Mouse (Mus musculus) forebrain, embryonic 15.5 days (tissue): Measurements from ENCODE around the gene Rgs9bp. TPM values are rescaled to one million over a fixed set of nuclear protein-coding genes. Genes with fewer than 3 reads are reported as not detected.
"Not testable (repeated sequence)": the region's sequence is repeated elsewhere in the genome, so short reads cannot be mapped to it uniquely, and the experiment has no call there.

Experiments used
- ATAC-seq: fragments of 200-750 bp; cut with Nextera tagmentation; replicated peaks from 2 replicates; pipeline ENCODE4 v1.8.0; 2017; ENCODE audit warnings: mild to moderate bottlenecking, moderate TSS enrichment, moderate library complexity
- H3K27ac ChIP-seq: fragments of 300-500 bp; sonication (generic); replicated peaks from 2 replicates; pipeline ENCODE4 v1.5.1; 2015; ENCODE audit warnings: mild to moderate bottlenecking, inconsistent platforms
- H3K27me3 ChIP-seq: fragments of 300-500 bp; sonication (generic); 2 replicates; pipeline ENCODE4 v1.6.1; 2015; ENCODE audit warnings: inconsistent platforms
- H3K36me3 ChIP-seq: fragments of 300-500 bp; sonication (generic); 2 replicates; pipeline ENCODE4 v1.6.1; 2015; ENCODE audit warnings: mild to moderate bottlenecking, inconsistent platforms
- H3K4me1 ChIP-seq: fragments of 300-500 bp; sonication (generic); 2 replicates; pipeline ENCODE4 v1.6.1; 2015; ENCODE audit warnings: inconsistent platforms
- H3K4me2 ChIP-seq: fragments of 300-500 bp; sonication (generic); replicated peaks from 2 replicates; pipeline ENCODE4 v1.6.1; 2015; ENCODE audit warnings: mild to moderate bottlenecking, inconsistent platforms
- H3K4me3 ChIP-seq: fragments of 300-500 bp; sonication (generic); 2 replicates; pipeline ENCODE4 v1.5.1; 2015; ENCODE audit warnings: mild to moderate bottlenecking, inconsistent platforms
- H3K9ac ChIP-seq: fragments of 300-500 bp; sonication (generic); replicated peaks from 2 replicates; pipeline ENCODE4 v1.6.1; 2015; ENCODE audit warnings: mild to moderate bottlenecking, inconsistent platforms
- H3K9me3 ChIP-seq: fragments of 300-500 bp; sonication (generic); 2 replicates; pipeline ENCODE4 v1.6.1; 2016; ENCODE audit warnings: inconsistent platforms
- WGBS: fragments of 180-500 bp; shearing (Covaris S2); methylation state at CpG from one replicate; pipeline ENCODE4 v1.1.7; 2015; ENCODE audit warnings: mixed read lengths; 5-methylcytosine and 5-hydroxymethylcytosine counted together
- polyA plus RNA-seq: library from polyadenylated mRNA; unstranded; fragments of >200 nt; fragmentation: Nextera tagmentation; extraction: Ambion mirVana; gene quantifications from 2 replicates; pipeline ENCODE4 v1.2.1, GENCODE M21; 2015

Gene Rgs9bp
- polyA plus RNA-seq, 1 experiment from 2014 or later = 0.08 TPM

- WGBS = 23% methylated on average over 4 of the region's 4 CpGs
- no peak for ATAC-seq
- Histone ChIP-seq H3K4me3 (no peak overlapping the region), H3K4me1 (peaks cover 10% of the 10 kb centered on the region), H3K9ac (no peak overlapping the region), H3K4me2 (no peak overlapping the region), H3K36me3 (no peaks in the 10 kb centered on the region), H3K9me3 (no peaks in the 10 kb centered on the region), H3K27me3 (peaks cover 31% of the 10 kb centered on the region), H3K27ac (no peak overlapping the region)
Observed at GRCm38 (mm10) chr7:35579849-35580248, 5.5 kb downstream of the Rgs9bp start.

DNA sequence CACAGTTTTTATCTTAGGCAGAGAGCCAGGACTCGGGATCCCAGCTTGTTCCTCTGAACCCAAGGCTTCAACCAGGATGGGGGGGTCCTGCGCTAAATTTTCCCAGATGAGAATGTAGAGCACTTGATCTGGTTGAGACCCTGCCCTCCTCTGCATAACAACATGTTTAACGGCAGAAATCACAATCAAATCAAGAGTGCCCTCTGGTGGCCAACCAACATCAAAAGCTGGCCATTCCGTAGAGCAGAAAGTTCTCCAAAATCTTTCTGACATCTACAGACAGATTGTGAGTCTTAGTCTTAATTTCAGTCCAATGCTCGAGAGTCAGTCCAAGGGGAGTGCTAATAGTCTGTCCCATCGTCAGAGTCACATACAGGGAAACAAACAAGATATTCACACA lies 14.5 kb downstream of the Rgs9bp start:
- not testable (repeated sequence) for H3K36me3 ChIP-seq, H3K4me1 ChIP-seq, H3K9ac ChIP-seq, H3K27me3 ChIP-seq, ATAC-seq, H3K4me3 ChIP-seq, H3K4me2 ChIP-seq, H3K9me3 ChIP-seq, H3K27ac ChIP-seq
- WGBS = 17% methylated on average over 6 of the region's 6 CpGs

DNA sequence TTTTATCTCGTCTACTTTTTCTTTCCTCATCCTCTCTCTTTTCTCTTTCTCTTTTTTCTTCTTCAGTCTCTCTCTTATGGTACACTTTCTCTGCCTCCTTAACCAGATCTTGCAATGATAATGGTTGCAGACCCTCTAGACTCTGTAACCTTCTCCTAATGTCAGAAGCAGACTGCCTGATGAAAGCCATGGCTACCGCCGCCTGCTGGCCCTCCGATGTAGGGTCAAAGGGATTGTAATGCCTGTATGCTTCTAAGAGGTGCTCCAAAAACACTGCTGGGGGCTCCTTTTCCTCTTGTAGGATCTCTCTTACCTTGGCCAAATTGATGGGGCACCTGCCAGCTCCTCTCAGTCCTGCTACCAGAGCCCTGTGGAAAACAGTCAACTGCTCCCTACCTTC lies 15.7 kb downstream of the Rgs9bp start:
- not testable (repeated sequence) for H3K4me3 ChIP-seq, H3K4me1 ChIP-seq, ATAC-seq, H3K9ac ChIP-seq, H3K27ac ChIP-seq, H3K36me3 ChIP-seq, H3K9me3 ChIP-seq, H3K27me3 ChIP-seq, H3K4me2 ChIP-seq
- 89% methylated on average over 4 of the region's 4 CpGs for WGBS

- H3K9me3 ChIP-seq, H3K4me1 ChIP-seq, H3K27me3 ChIP-seq, H3K36me3 ChIP-seq, ATAC-seq, H3K9ac ChIP-seq, H3K27ac ChIP-seq, H3K4me2 ChIP-seq, H3K4me3 ChIP-seq: not testable (repeated sequence)
- WGBS = 75% methylated on average over 13 of the region's 13 CpGs
Observed at GRCm38 (mm10) chr7:35565965-35566364, 19.4 kb downstream of the Rgs9bp start.

DNA sequence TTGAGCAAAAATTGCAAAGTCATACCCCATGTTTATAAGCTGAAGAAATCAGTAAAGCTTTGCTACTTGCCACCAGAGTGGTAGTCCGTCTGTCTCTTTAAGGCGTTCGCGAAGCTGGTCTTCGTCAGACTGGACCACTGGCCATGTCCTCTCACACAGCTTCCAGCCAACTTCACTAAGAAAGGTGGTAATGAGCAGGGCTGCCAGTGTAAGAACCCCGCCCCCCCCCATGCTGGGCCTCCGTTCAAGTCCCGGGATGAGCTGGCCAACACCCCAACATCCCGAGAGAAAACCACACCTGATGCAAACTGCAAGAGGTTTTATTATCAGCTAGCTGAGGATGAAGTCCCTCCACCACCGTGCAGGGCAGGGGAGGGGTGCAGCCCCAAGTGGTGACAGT lies 20.5 kb downstream of the Rgs9bp start:
- ATAC-seq, H3K4me1 ChIP-seq, H3K4me3 ChIP-seq, H3K4me2 ChIP-seq, H3K9me3 ChIP-seq, H3K36me3 ChIP-seq, H3K27me3 ChIP-seq, H3K9ac ChIP-seq, H3K27ac ChIP-seq: not testable (repeated sequence)
- WGBS = 85% methylated on average over 10 of the region's 10 CpGs

GRCm38 (mm10) chr7:35564067-35564865 lies 21.1 kb downstream of the Rgs9bp start:
- 92% methylated on average over 2 of the region's 2 CpGs for whole genome bisulfite sequencing
- Histone ChIP-seq H3K27me3 (no peaks in the 10 kb centered on the region), H3K4me3 (no peak overlapping the region), H3K4me1 (no peaks in the 10 kb centered on the region), H3K9me3 (no peaks in the 10 kb centered on the region), H3K27ac (no peak overlapping the region), H3K4me2 (no peak overlapping the region), H3K36me3 (no peaks in the 10 kb centered on the region), H3K9ac (no peak overlapping the region)
- no peak for ATAC-seq

GRCm38 (mm10) chr7:35563071-35563470 lies 22.3 kb downstream of the Rgs9bp start:
- Histone ChIP-seq H3K27ac (no peak overlapping the region), H3K4me1 (no peaks in the 10 kb centered on the region), H3K4me3 (no peak overlapping the region), H3K9me3 (no peaks in the 10 kb centered on the region), H3K36me3 (no peaks in the 10 kb centered on the region), H3K9ac (no peak overlapping the region), H3K27me3 (no peaks in the 10 kb centered on the region), H3K4me2 (no peak overlapping the region)
- ATAC-seq = no peak
- 79% methylated on average over 11 of the region's 11 CpGs for WGBS

- Histone ChIP-seq H3K9ac (no peak overlapping the region), H3K4me1 (peaks cover 8% of the 10 kb centered on the region), H3K4me3 (no peak overlapping the region), H3K4me2 (no peak overlapping the region), H3K9me3 (no peaks in the 10 kb centered on the region), H3K36me3 (no peaks in the 10 kb centered on the region), H3K27me3 (no peaks in the 10 kb centered on the region), H3K27ac (no peak overlapping the region)
- no peak for ATAC-seq
- WGBS = 96% methylated on average over 3 of the region's 3 CpGs
Observed at GRCm38 (mm10) chr7:35559838-35560237, 25.5 kb downstream of the Rgs9bp start.

- Histone ChIP-seq H3K27ac (no peak overlapping the region), H3K9me3 (no peaks in the 10 kb centered on the region), H3K36me3 (no peaks in the 10 kb centered on the region), H3K4me3 (no peak overlapping the region), H3K9ac (no peak overlapping the region), H3K27me3 (no peaks in the 10 kb centered on the region), H3K4me2 (no peak overlapping the region), H3K4me1 (peaks cover 17% of the 10 kb centered on the region)
- no peak for ATAC-seq
- WGBS = 35% methylated on average over 2 of the region's 2 CpGs
Observed at GRCm38 (mm10) chr7:35558681-35559080, 26.7 kb downstream of the Rgs9bp start.

DNA sequence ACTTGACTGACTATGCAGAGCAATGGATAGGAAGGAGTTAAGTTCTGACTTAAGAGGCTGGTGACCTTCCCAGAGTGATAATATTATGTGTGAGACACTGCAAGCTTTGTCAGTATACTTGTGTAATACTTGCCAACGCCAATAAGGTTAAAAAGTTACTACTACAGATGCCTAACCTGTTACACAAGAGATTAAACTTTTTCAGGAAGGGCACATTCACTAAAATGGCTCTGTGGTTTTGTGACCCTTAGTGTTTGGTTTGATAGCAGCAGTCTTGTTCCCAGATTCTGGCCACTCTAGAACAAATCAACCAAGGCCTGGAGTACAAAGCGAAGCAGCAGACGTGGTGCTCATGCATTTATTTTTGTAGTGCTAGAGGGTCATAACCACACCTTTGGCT lies 27.8 kb downstream of the Rgs9bp start:
- ATAC-seq = no peak
- Histone ChIP-seq H3K4me2 (no peak overlapping the region), H3K27ac (no peak overlapping the region), H3K4me1 (peaks cover 23% of the 10 kb centered on the region), H3K9ac (no peak overlapping the region), H3K9me3 (no peaks in the 10 kb centered on the region), H3K36me3 (no peaks in the 10 kb centered on the region), H3K4me3 (no peak overlapping the region), H3K27me3 (no peaks in the 10 kb centered on the region)
- WGBS = 81% methylated on average over 3 of the region's 3 CpGs

DNA sequence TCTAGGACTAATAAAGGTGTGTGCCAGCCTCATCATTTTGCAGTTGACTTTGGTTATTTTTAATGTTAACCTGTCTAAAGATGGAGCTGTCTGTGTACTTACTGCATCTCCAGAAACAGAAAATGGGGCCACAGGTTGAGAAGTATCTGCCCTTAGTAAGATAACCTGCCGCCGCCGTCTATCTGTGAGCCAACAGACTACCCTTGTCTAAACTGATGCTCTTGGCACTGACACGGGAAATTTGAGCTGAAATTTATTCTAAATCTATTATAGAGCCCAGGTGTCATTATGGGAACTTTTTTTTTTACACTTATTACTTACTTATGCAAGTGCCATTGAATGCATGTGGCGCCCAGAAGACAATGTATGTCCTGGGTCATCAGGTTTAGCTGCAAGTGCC lies 28.5 kb downstream of the Rgs9bp start:
- H3K27ac ChIP-seq = no peak overlapping the region
- WGBS = 91% methylated on average over 5 of the region's 5 CpGs
- H3K4me2 ChIP-seq = no peak overlapping the region
- no peaks in the 10 kb centered on the region for H3K9me3 ChIP-seq
- H3K27me3 ChIP-seq = no peaks in the 10 kb centered on the region
- peaks cover 23% of the 10 kb centered on the region for H3K4me1 ChIP-seq
- H3K4me3 ChIP-seq = no peak overlapping the region
- H3K9ac ChIP-seq = no peak overlapping the region
- no peak for ATAC-seq
- H3K36me3 ChIP-seq = no peaks in the 10 kb centered on the region

DNA sequence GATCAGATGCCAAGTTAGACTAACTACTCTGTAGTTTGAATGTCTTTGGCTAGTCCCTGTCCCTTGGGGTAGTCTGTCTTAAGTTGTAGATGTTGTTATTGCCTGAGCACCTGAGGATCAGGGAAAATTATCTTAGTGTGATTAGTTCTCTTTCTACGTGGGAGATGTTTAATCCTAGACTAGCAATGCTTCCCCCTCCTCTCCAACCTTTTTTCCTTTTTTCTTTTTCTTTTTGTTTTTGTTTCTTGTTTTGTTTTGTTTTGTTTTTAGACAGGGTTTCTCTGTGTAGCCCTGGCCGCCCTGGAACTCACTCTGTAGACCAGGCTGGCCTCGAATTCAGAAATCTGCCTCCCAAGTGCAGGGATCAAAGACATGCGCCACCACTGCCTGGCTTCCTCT lies 29.2 kb downstream of the Rgs9bp start, which contains the start of gene Nudt19:
Gene Nudt19, minus strand, starts transcription at position 100 of the 399 bp plus-strand sequence.
- H3K36me3 ChIP-seq = 0 out of 2 replicates have a peak, but pooled peaks cover under 1% of the 10 kb centered on the region
- no peak for ATAC-seq
- H3K4me3 ChIP-seq = peak within 1 kb of the TSS; percentile 71
- peak within 1 kb of the TSS; percentile 93 for H3K27ac ChIP-seq
- WGBS = 73% methylated on average over 4 of the region's 4 CpGs
- peak within 1 kb of the TSS; percentile 91 for H3K4me2 ChIP-seq
- peak within 1 kb of the TSS; percentile 97 for H3K9ac ChIP-seq
- no peaks in the 10 kb centered on the region for H3K9me3 ChIP-seq
- H3K27me3 ChIP-seq = no peaks in the 10 kb centered on the region
- H3K4me1 ChIP-seq = peaks cover 23% of the 10 kb centered on the region
